In the genomic region with DNA sequence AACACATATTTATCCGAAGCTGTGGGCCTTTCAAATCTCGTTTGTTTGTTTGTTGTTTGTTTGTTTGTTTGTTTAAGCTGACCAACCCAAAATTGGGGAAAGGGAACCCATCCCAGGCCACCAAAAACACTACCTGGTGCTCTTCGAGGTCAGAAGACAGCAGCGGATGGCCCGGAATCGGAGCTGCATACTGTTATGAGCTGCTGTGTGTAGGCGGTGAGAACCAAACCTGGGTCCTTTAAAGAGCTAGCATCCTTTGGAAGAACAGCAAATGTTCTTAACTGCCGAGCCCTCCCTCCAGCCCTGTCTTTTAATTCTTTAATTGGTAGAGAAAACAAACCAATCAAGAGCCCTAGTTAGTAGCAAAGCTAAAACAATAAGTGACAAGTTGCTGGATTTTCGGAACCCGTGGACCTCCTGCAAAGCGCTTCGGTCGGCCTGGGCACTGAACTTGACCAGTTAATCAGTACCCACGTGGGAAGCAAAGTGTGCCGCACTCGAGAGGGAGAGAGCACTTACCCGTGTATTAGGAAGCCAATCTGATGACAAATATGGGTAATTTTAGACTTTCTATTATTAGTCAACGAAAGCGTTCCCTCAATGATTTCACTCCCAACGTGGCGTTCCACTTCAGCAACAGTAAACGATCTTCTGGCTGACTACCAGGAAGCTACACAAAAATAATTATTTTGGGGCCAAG, we compare ENCODE assay signal across 9 mouse cellular contexts. TPM values are rescaled to one million over a fixed set of nuclear protein-coding genes. Genes with fewer than 3 reads are reported as not detected.
A peak's percentile ranks its signal among the peaks of the same experiment; 100 is the strongest.
DNase-seq lines count a peak whose midpoint lies in the region; ATAC-seq and TF ChIP-seq lines count a peak whose summit lies in the region.
"Had no signal": no experiment of that assay in that cellular context is flagged by ENCODE, and none has a peak within 500 bp of the region (broad histone marks: within the 10 kb centered on the region; RNA-seq: fewer than 3 reads in every experiment).

No protein-coding gene starts in this region.

- H3K9me3 ChIP-seq in heart, embryonic 13.5 days = no peaks in the 10 kb centered on the region
- no peaks in the 10 kb centered on the region for H3K9me3 ChIP-seq in liver, postnatal 0 days (ENCODE audit: low read length)
- H3K9me3 ChIP-seq in hindbrain, embryonic 10.5 days = no peaks in the 10 kb centered on the region
- H3K9me3 ChIP-seq: hindbrain, embryonic 12.5 days had no signal

- TF ChIP-seq EP300 in liver, postnatal 0 days (IDR thresholded peaks at IDR 0.05; ENCODE audit: low read depth) = no peak

- TF ChIP-seq CTCF in liver, postnatal 0 days (IDR thresholded peaks at IDR 0.05; ENCODE audit: low read depth) = no peak

- no peak for DNase-seq in frontal cortex, postnatal 10 days (ENCODE audit: low spot score in 2 of 2)
- peak; percentile 55 for DNase-seq in A20 (ENCODE audit: low read depth, low spot score)
- DNase-seq in liver, postnatal 0 days = no peak
- no peak for DNase-seq in hindbrain, embryonic 10.5 days (ENCODE audit: low spot score)
- DNase-seq in spleen, postnatal 14 days (ENCODE audit: low spot score in 2 of 2) = no peak
- DNase-seq in adipocyte (ENCODE audit: low spot score) = no peak

- no peaks in the 10 kb centered on the region for H3K36me3 ChIP-seq in heart, embryonic 13.5 days
- H3K36me3 ChIP-seq in liver, postnatal 0 days (replicated peaks; ENCODE audit: insufficient read depth, low read length) = no peaks in the 10 kb centered on the region; the same call in 1 of the 2 replicates
- no peaks in the 10 kb centered on the region for H3K36me3 ChIP-seq in hindbrain, embryonic 10.5 days
- H3K36me3 ChIP-seq: hindbrain, embryonic 12.5 days had no signal

- peak overlapping the region; percentile 85 for H3K27ac ChIP-seq in heart, embryonic 13.5 days (replicated peaks)
- peak overlapping the region; percentile 84 for H3K27ac ChIP-seq in liver, postnatal 0 days (ENCODE audit: low read depth)
- no peak overlapping the region; the same call in 1 of the 2 replicates for H3K27ac ChIP-seq in hindbrain, embryonic 10.5 days
- H3K27ac ChIP-seq: hindbrain, embryonic 12.5 days had no signal

- peak overlapping the region; percentile 33 for H3K4me2 ChIP-seq in heart, embryonic 13.5 days
- peak overlapping the region; percentile 45 for H3K4me2 ChIP-seq in liver, postnatal 0 days (ENCODE audit: low read depth, low read length)
- H3K4me2 ChIP-seq: hindbrain, embryonic 12.5 days had no signal

- peak; percentile 60; the same call in 1 of the 2 replicates for ATAC-seq in frontal cortex, adult (ENCODE audit: low TSS enrichment)
- peak; percentile 43; the same call in 1 of the 2 replicates for ATAC-seq in heart, embryonic 13.5 days (ENCODE audit: extremely low read depth, insufficient number of reproducible peaks, low FRiP score, low TSS enrichment)
- ATAC-seq in liver, postnatal 0 days = peak; percentile 45; the same call in 1 of the 2 replicates

- no peak overlapping the region for H3K4me3 ChIP-seq in heart, embryonic 13.5 days
- H3K4me3 ChIP-seq in liver, postnatal 0 days (ENCODE audit: low read depth, low read length) = no peak overlapping the region
- no peak overlapping the region for H3K4me3 ChIP-seq in hindbrain, embryonic 10.5 days
- H3K4me3 ChIP-seq: hindbrain, embryonic 12.5 days had no signal

- 49% methylated on average over 22 of the region's 22 CpGs for WGBS in heart, embryonic 13.5 days
- WGBS in liver, postnatal 0 days (ENCODE audit: insufficient replicate concordance) = 54% methylated on average over 22 of the region's 22 CpGs
- WGBS in hindbrain, embryonic 10.5 days = 89% methylated on average over 22 of the region's 22 CpGs

- H3K27me3 ChIP-seq in heart, embryonic 13.5 days (replicated peaks) = no peaks in the 10 kb centered on the region
- no peaks in the 10 kb centered on the region for H3K27me3 ChIP-seq in liver, postnatal 0 days (ENCODE audit: insufficient read depth, low read length)
- no peaks in the 10 kb centered on the region for H3K27me3 ChIP-seq in hindbrain, embryonic 10.5 days (ENCODE audit: insufficient read depth, poor library complexity, severe bottlenecking)
- H3K27me3 ChIP-seq: hindbrain, embryonic 12.5 days had no signal

- peaks cover 46% of the 10 kb centered on the region for H3K4me1 ChIP-seq in heart, embryonic 13.5 days
- peaks cover 38% of the 10 kb centered on the region for H3K4me1 ChIP-seq in liver, postnatal 0 days (ENCODE audit: insufficient read depth)
- peaks cover 28% of the 10 kb centered on the region for H3K4me1 ChIP-seq in hindbrain, embryonic 10.5 days (replicated peaks)

- H3K9ac ChIP-seq in heart, embryonic 13.5 days = peak overlapping the region; percentile 62
- no peak overlapping the region for H3K9ac ChIP-seq in liver, postnatal 0 days (replicated peaks)
- H3K9ac ChIP-seq: hindbrain, embryonic 12.5 days had no signal

RNA-seq across cellular contexts. Expression of a gene that starts 45.1 kb away (rescaled TPM):
- polyA plus RNA-seq in heart, embryonic 13.5 days (2015; fragmentation: Nextera tagmentation; extraction: Ambion mirVana) = 0.52 and 0.74 TPM in 2 replicates
- not detected in 2 replicates for polyA plus RNA-seq in liver, postnatal 0 days (2015; fragmentation: Nextera tagmentation; extraction: Ambion mirVana)
- 75.7 and 248 TPM in 2 replicates for polyA plus RNA-seq in hindbrain, embryonic 10.5 days (2016; fragmentation: Nextera tagmentation; extraction: Ambion mirVana)

RNA-seq across cellular contexts. Expression of a gene that starts 45.5 kb away (rescaled TPM):
- polyA plus RNA-seq in heart, embryonic 13.5 days (2015; fragmentation: Nextera tagmentation; extraction: Ambion mirVana) = 102 and 124 TPM in 2 replicates
- polyA plus RNA-seq in liver, postnatal 0 days (2015; fragmentation: Nextera tagmentation; extraction: Ambion mirVana) = 30.2 and 36.1 TPM in 2 replicates
- polyA plus RNA-seq in hindbrain, embryonic 10.5 days (2016; fragmentation: Nextera tagmentation; extraction: Ambion mirVana) = 65.1 and 69.6 TPM in 2 replicates

Comparison
In these comparisons a context has a peak if more than half of its experiments do, and no peak if none do; other contexts are left out.
1. RNA of a gene that starts 45.1 kb away (polyA plus RNA-seq): 75.7 to 248 TPM in hindbrain, embryonic 10.5 days; 0.52 to 0.74 TPM in heart, embryonic 13.5 days and not detected in liver, postnatal 0 days; every median in the first group is over 10 times any median in the second.
2. Peak in every context shown above with its lines, with median percentiles within 50 percentile points of each other: ATAC-seq.